Mouse (Mus musculus) neural tube, embryonic 12.5 days (tissue): ENCODE measurements around the gene Bmyc. TPM values are rescaled to one million over a fixed set of nuclear protein-coding genes. Genes with fewer than 3 reads are reported as not detected.

Source experiments
- ATAC-seq: fragments of 200-750 bp; cut with Nextera tagmentation; 2 replicates; pipeline ENCODE4 v1.8.0; 2017; ENCODE audit warnings: low read depth, mild to moderate bottlenecking, moderate TSS enrichment, moderate library complexity; ENCODE audit not compliant: low FRiP score
- H3K27ac ChIP-seq: fragments of 300-500 bp; sonication (generic); 2 replicates; pipeline ENCODE4 v1.5.1; 2016
- H3K27me3 ChIP-seq: fragments of 300-500 bp; sonication (generic); replicated peaks from 2 replicates; pipeline ENCODE4 v1.6.1; 2016; ENCODE audit warnings: mild to moderate bottlenecking
- H3K36me3 ChIP-seq: fragments of 300-500 bp; sonication (generic); 2 replicates; pipeline ENCODE4 v1.6.1; 2016; ENCODE audit warnings: mild to moderate bottlenecking
- H3K4me1 ChIP-seq: fragments of 300-500 bp; sonication (generic); 2 replicates; pipeline ENCODE4 v1.6.1; 2016
- H3K4me2 ChIP-seq: fragments of 300-500 bp; sonication (generic); replicated peaks from 2 replicates; pipeline ENCODE4 v1.6.1; 2016; ENCODE audit warnings: mild to moderate bottlenecking
- H3K4me3 ChIP-seq: fragments of 300-500 bp; sonication (generic); 2 replicates; pipeline ENCODE4 v1.5.1; 2016
- H3K9ac ChIP-seq: fragments of 300-500 bp; sonication (generic); 2 replicates; pipeline ENCODE4 v1.6.1; 2016; ENCODE audit warnings: mild to moderate bottlenecking
- H3K9me3 ChIP-seq: fragments of 300-500 bp; sonication (generic); 2 replicates; pipeline ENCODE4 v1.6.1; 2016; ENCODE audit warnings: mild to moderate bottlenecking
- WGBS: fragments of 180-500 bp; shearing (Covaris S2); methylation state at CpG from one replicate; pipeline ENCODE4 v1.1.7; 2016; 5-methylcytosine and 5-hydroxymethylcytosine counted together
- polyA plus RNA-seq: library from polyadenylated mRNA; unstranded; fragments of >200 nt; fragmentation: Nextera tagmentation; extraction: Ambion mirVana; gene quantifications from 2 replicates; pipeline ENCODE4 v1.2.1, GENCODE M21; 2016

Bmyc gene
- polyA plus RNA-seq: 94.1 and 95.1 TPM in 2 replicates

GRCm38 (mm10) chr2:25706643-25707481 lies at the start of gene Bmyc:
Bmyc (plus strand) TSS chr2:25706739.
- peak; percentile 89 for ATAC-seq
- H3K27ac ChIP-seq: peak within 1 kb of the TSS; percentile 62
- H3K9ac ChIP-seq: peak within 1 kb of the TSS; percentile 76
- no peaks in the 10 kb centered on the region for H3K27me3 ChIP-seq
- H3K4me1 ChIP-seq: peaks cover 12% of the 10 kb centered on the region
- H3K4me2 ChIP-seq: peak within 1 kb of the TSS; percentile 82
- WGBS: under 1% methylated on average over 78 of the region's 78 CpGs
- no peaks in the 10 kb centered on the region for H3K9me3 ChIP-seq
- H3K36me3 ChIP-seq: no peaks in the 10 kb centered on the region
- H3K4me3 ChIP-seq: peak within 1 kb of the TSS; percentile 72

GRCm38 (mm10) chr2:25657246-25657645 lies 49.3 kb upstream of the Bmyc start:
- ATAC-seq: no peak
- Histone ChIP-seq H3K4me3 (no peak overlapping the region), H3K27ac (no peak overlapping the region), H3K9ac (no peak overlapping the region), H3K9me3 (no peaks in the 10 kb centered on the region), H3K4me1 (no peaks in the 10 kb centered on the region), H3K36me3 (no peaks in the 10 kb centered on the region), H3K27me3 (no peaks in the 10 kb centered on the region), H3K4me2 (no peak overlapping the region)
- 85% methylated on average over 4 of the region's 4 CpGs for WGBS

GRCm38 (mm10) chr2:25657652-25658051 lies 48.9 kb upstream of the Bmyc start, which contains the start of gene Lcn5:
Lcn5 (plus strand) TSS chr2:25657952.
- Histone ChIP-seq H3K9me3 (no peaks in the 10 kb centered on the region), H3K4me3 (no peak within 1 kb of the TSS)

GRCm38 (mm10) chr2:25660279-25660678 lies 46.3 kb upstream of the Bmyc start:
- Histone ChIP-seq H3K9ac (no peak overlapping the region), H3K27me3 (no peaks in the 10 kb centered on the region), H3K9me3 (no peaks in the 10 kb centered on the region), H3K4me3 (no peak overlapping the region), H3K4me1 (no peaks in the 10 kb centered on the region), H3K27ac (no peak overlapping the region), H3K4me2 (no peak overlapping the region), H3K36me3 (no peaks in the 10 kb centered on the region)
- ATAC-seq: no peak
- WGBS: 83% methylated on average over 8 of the region's 8 CpGs

More at GRCm38 (mm10) chr2:25657652-25658051, 48.9 kb upstream of the Bmyc start, which contains the start of gene Lcn5:
- Histone ChIP-seq H3K36me3 (no peaks in the 10 kb centered on the region), H3K4me1 (no peaks in the 10 kb centered on the region), H3K27ac (no peak within 1 kb of the TSS), H3K27me3 (no peaks in the 10 kb centered on the region), H3K9ac (no peak within 1 kb of the TSS), H3K4me2 (no peak within 1 kb of the TSS)
- no peak for ATAC-seq

GRCm38 (mm10) chr2:25661245-25661970 lies 45.1 kb upstream of the Bmyc start:
- Histone ChIP-seq H3K9me3 (no peaks in the 10 kb centered on the region), H3K4me1 (no peaks in the 10 kb centered on the region), H3K9ac (no peak overlapping the region), H3K4me2 (no peak overlapping the region), H3K27me3 (no peaks in the 10 kb centered on the region), H3K27ac (no peak overlapping the region), H3K36me3 (no peaks in the 10 kb centered on the region), H3K4me3 (no peak overlapping the region)
- ATAC-seq: no peak
- 82% methylated on average over 6 of the region's 6 CpGs for WGBS

- H3K36me3 ChIP-seq: no peaks in the 10 kb centered on the region
- no peak overlapping the region for H3K4me3 ChIP-seq
- no peak overlapping the region for H3K27ac ChIP-seq
- H3K27me3 ChIP-seq: no peaks in the 10 kb centered on the region
- H3K4me2 ChIP-seq: no peak overlapping the region
- no peak overlapping the region for H3K9ac ChIP-seq
- WGBS: 76% methylated on average over 1 of the region's 1 CpGs
- no peaks in the 10 kb centered on the region for H3K4me1 ChIP-seq
- no peaks in the 10 kb centered on the region for H3K9me3 ChIP-seq
- no peak for ATAC-seq
Measured at GRCm38 (mm10) chr2:25663511-25663910, 43.0 kb upstream of the Bmyc start.

GRCm38 (mm10) chr2:25664125-25664524 lies 42.4 kb upstream of the Bmyc start:
- H3K27ac ChIP-seq: no peak overlapping the region
- H3K4me1 ChIP-seq: no peaks in the 10 kb centered on the region
- H3K9me3 ChIP-seq: no peaks in the 10 kb centered on the region
- 84% methylated on average over 5 of the region's 5 CpGs for WGBS
- no peak overlapping the region for H3K4me3 ChIP-seq
- no peak for ATAC-seq
- H3K9ac ChIP-seq: no peak overlapping the region
- no peaks in the 10 kb centered on the region for H3K36me3 ChIP-seq
- H3K27me3 ChIP-seq: no peaks in the 10 kb centered on the region
- H3K4me2 ChIP-seq: no peak overlapping the region

GRCm38 (mm10) chr2:25666516-25666915 lies 40.0 kb upstream of the Bmyc start:
- no peak overlapping the region for H3K9ac ChIP-seq

GRCm38 (mm10) chr2:25676486-25676885 lies 30.1 kb upstream of the Bmyc start, which contains the start of gene Lcn6:
Lcn6 (plus strand) TSS chr2:25676786.
- Histone ChIP-seq H3K4me2 (no peak within 1 kb of the TSS), H3K36me3 (no peaks in the 10 kb centered on the region), H3K9me3 (no peaks in the 10 kb centered on the region), H3K4me1 (no peaks in the 10 kb centered on the region), H3K27ac (no peak within 1 kb of the TSS), H3K27me3 (no peaks in the 10 kb centered on the region), H3K4me3 (no peak within 1 kb of the TSS), H3K9ac (no peak within 1 kb of the TSS)
- WGBS: 90% methylated on average over 3 of the region's 3 CpGs
- ATAC-seq: no peak

More at GRCm38 (mm10) chr2:25666516-25666915, 40.0 kb upstream of the Bmyc start:
- H3K4me2 ChIP-seq: no peak overlapping the region
- WGBS: 74% methylated on average over 1 of the region's 1 CpGs
- H3K4me1 ChIP-seq: no peaks in the 10 kb centered on the region
- no peaks in the 10 kb centered on the region for H3K27me3 ChIP-seq
- no peak for ATAC-seq
- no peak overlapping the region for H3K4me3 ChIP-seq
- no peaks in the 10 kb centered on the region for H3K9me3 ChIP-seq
- H3K36me3 ChIP-seq: no peaks in the 10 kb centered on the region
- H3K27ac ChIP-seq: no peak overlapping the region

- H3K9ac ChIP-seq: no peak overlapping the region
- no peaks in the 10 kb centered on the region for H3K36me3 ChIP-seq
- H3K27ac ChIP-seq: no peak overlapping the region
- H3K9me3 ChIP-seq: no peaks in the 10 kb centered on the region
- no peak overlapping the region for H3K4me2 ChIP-seq
- no peaks in the 10 kb centered on the region for H3K4me1 ChIP-seq
- WGBS: 86% methylated on average over 6 of the region's 6 CpGs
- H3K4me3 ChIP-seq: no peak overlapping the region
- no peaks in the 10 kb centered on the region for H3K27me3 ChIP-seq
- ATAC-seq: no peak
Measured at GRCm38 (mm10) chr2:25679559-25679958, 27.0 kb upstream of the Bmyc start.

GRCm38 (mm10) chr2:25682426-25682825 lies 24.1 kb upstream of the Bmyc start, which contains the start of gene Lcn10:
Lcn10 (plus strand) TSS chr2:25682726.
- H3K36me3 ChIP-seq: no peaks in the 10 kb centered on the region
- no peaks in the 10 kb centered on the region for H3K9me3 ChIP-seq
- no peak within 1 kb of the TSS for H3K9ac ChIP-seq
- H3K4me3 ChIP-seq: no peak within 1 kb of the TSS
- WGBS: 72% methylated on average over 2 of the region's 2 CpGs
- no peak within 1 kb of the TSS for H3K4me2 ChIP-seq
- H3K27me3 ChIP-seq: no peaks in the 10 kb centered on the region
- no peak within 1 kb of the TSS for H3K27ac ChIP-seq
- ATAC-seq: no peak
- H3K4me1 ChIP-seq: no peaks in the 10 kb centered on the region

- H3K9me3 ChIP-seq: no peaks in the 10 kb centered on the region
- WGBS: 59% methylated on average over 2 of the region's 4 CpGs
- no peak overlapping the region for H3K27ac ChIP-seq
- no peaks in the 10 kb centered on the region for H3K36me3 ChIP-seq
- no peak overlapping the region for H3K4me3 ChIP-seq
- H3K4me1 ChIP-seq: no peaks in the 10 kb centered on the region
- no peaks in the 10 kb centered on the region for H3K27me3 ChIP-seq
- no peak overlapping the region for H3K4me2 ChIP-seq
- ATAC-seq: no peak
- no peak overlapping the region for H3K9ac ChIP-seq
Measured at GRCm38 (mm10) chr2:25686941-25687340, 19.6 kb upstream of the Bmyc start.
